Mouse (Mus musculus) right cerebral cortex, postnatal 4 days (tissue): Measurements from ENCODE around the gene Vmn1r35.
"Not testable (repeated sequence)": the region's sequence is repeated elsewhere in the genome, so short reads cannot be mapped to it uniquely, and the experiment has no call there.

ENCODE experiments used
- DNase-seq: peaks from one replicate; pipeline ENCODE4 v3.0.0-alpha.2; 2022

Vmn1r35 gene

GRCm38 (mm10) chr6:66685806-66686205 lies at the start of gene Vmn1r35:
Vmn1r35 (minus strand) TSS chr6:66685906.
- DNase-seq = no peak

- DNase-seq = not testable (repeated sequence)
Observed at GRCm38 (mm10) chr6:66729082-66729481, 43.4 kb upstream of the Vmn1r35 start, which contains the start of gene Vmn1r37. Vmn1r37 (plus strand) TSS chr6:66729382.

GRCm38 (mm10) chr6:66719068-66719467 lies 33.4 kb upstream of the Vmn1r35 start, which contains the start of gene Vmn1r36:
Vmn1r36 (minus strand) TSS chr6:66719168.
- not testable (repeated sequence) for DNase-seq

GRCm38 (mm10) chr6:66713854-66714253 lies 28.1 kb upstream of the Vmn1r35 start:
- DNase-seq = no peak

GRCm38 (mm10) chr6:66708901-66709300 lies 23.2 kb upstream of the Vmn1r35 start:
- DNase-seq = no peak

GRCm38 (mm10) chr6:66643779-66644178 lies 41.9 kb downstream of the Vmn1r35 start, which contains the start of gene Vmn1r34:
Vmn1r34 (minus strand) TSS chr6:66643879.
- DNase-seq = no peak
